Mouse (Mus musculus): ENCODE measurements around the gene Blm.

DNA sequence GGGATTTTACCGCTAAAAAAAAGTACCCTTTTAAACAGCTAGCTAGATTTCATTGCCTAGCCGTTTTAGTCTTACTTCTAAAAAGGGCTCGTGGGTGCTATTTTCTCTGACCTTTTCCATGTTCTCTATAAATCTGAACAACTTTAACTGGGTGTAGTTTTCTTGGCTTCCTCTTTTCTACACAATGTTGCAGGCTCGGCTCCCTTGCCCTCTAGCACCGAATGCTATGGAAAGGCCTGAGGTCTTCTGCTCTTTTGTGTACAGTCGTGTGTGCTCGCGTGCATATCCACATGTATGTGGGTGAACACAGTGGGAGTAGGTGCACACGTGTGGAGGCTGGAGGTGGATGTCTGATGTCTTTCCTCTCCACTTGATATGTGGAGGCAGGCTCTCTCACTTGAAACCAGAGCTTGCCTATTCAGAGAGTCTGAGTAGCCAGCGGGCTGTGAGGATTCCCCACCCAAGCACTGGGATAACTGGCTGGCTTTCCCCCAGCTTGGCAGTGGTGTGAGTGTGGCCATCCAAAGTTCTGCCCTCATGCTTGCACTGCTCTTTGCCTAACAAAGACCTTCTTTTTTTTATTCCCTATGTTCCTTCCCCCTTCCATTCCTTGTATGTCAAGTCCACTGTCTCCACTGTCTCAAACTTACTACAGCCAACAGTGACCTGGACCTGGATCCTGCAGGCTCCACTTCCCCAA, 95.0 kb downstream of the Blm start:
- no peak for TF ChIP-seq GATA1 (IDR thresholded peaks at IDR 0.05; ENCODE audit: borderline replicate concordance, low read length)
- TF ChIP-seq FLI1 (IDR thresholded peaks at IDR 0.05; ENCODE audit: low read length): no peak
